Mouse (Mus musculus): ENCODE results near the gene Gars. TPM values are rescaled to one million over a fixed set of nuclear protein-coding genes. Genes with fewer than 3 reads are reported as not detected.
A peak's percentile ranks its signal among the peaks of the same experiment; 100 is the strongest.

Gars gene
- total RNA-seq (2017), result 50.6 and 58.1 TPM in 2 replicates

GRCm38 (mm10) chr6:55037799-55038670, at the start of gene Gars:
Gars (plus strand) TSS chr6:55038007.
- peak; percentile 88 for ATAC-seq (ENCODE audit: extremely low read depth, insufficient number of reproducible peaks, low FRiP score, poor library complexity, severe bottlenecking)

GRCm38 (mm10) chr6:54988141-54988540, 49.7 kb upstream of the Gars start:
- no peak for ATAC-seq (ENCODE audit: extremely low read depth, insufficient number of reproducible peaks, low FRiP score, poor library complexity, severe bottlenecking)

GRCm38 (mm10) chr6:54991189-54991588, 46.6 kb upstream of the Gars start:
- ATAC-seq (ENCODE audit: extremely low read depth, insufficient number of reproducible peaks, low FRiP score, poor library complexity, severe bottlenecking), result no peak

- ATAC-seq (ENCODE audit: extremely low read depth, insufficient number of reproducible peaks, low FRiP score, poor library complexity, severe bottlenecking), result no peak
Measured at GRCm38 (mm10) chr6:54992141-54992540, 45.7 kb upstream of the Gars start.

- ATAC-seq (ENCODE audit: extremely low read depth, insufficient number of reproducible peaks, low FRiP score, poor library complexity, severe bottlenecking), result peak; percentile 96
Measured at GRCm38 (mm10) chr6:54992734-54993260, 45.0 kb upstream of the Gars start, which contains the start of gene Ggct. Ggct (minus strand) TSS chr6:54992950.

GRCm38 (mm10) chr6:54996361-54996760, 41.4 kb upstream of the Gars start:
- ATAC-seq (ENCODE audit: extremely low read depth, insufficient number of reproducible peaks, low FRiP score, poor library complexity, severe bottlenecking), result no peak

- no peak for ATAC-seq (ENCODE audit: extremely low read depth, insufficient number of reproducible peaks, low FRiP score, poor library complexity, severe bottlenecking)
Measured at GRCm38 (mm10) chr6:54997726-54998125, 40.1 kb upstream of the Gars start.

GRCm38 (mm10) chr6:55001320-55001719, 36.5 kb upstream of the Gars start:
- ATAC-seq (ENCODE audit: extremely low read depth, insufficient number of reproducible peaks, low FRiP score, poor library complexity, severe bottlenecking), result no peak

- no peak for ATAC-seq (ENCODE audit: extremely low read depth, insufficient number of reproducible peaks, low FRiP score, poor library complexity, severe bottlenecking)
Measured at GRCm38 (mm10) chr6:55002438-55002837, 35.4 kb upstream of the Gars start.

- no peak for ATAC-seq (ENCODE audit: extremely low read depth, insufficient number of reproducible peaks, low FRiP score, poor library complexity, severe bottlenecking)
Measured at GRCm38 (mm10) chr6:55003559-55003958, 34.2 kb upstream of the Gars start.

GRCm38 (mm10) chr6:55008401-55008800, 29.4 kb upstream of the Gars start:
- ATAC-seq (ENCODE audit: extremely low read depth, insufficient number of reproducible peaks, low FRiP score, poor library complexity, severe bottlenecking), result no peak

GRCm38 (mm10) chr6:55009391-55010230, 28.2 kb upstream of the Gars start:
- no peak for ATAC-seq (ENCODE audit: extremely low read depth, insufficient number of reproducible peaks, low FRiP score, poor library complexity, severe bottlenecking)

GRCm38 (mm10) chr6:55010330-55011091, 27.3 kb upstream of the Gars start:
- ATAC-seq (ENCODE audit: extremely low read depth, insufficient number of reproducible peaks, low FRiP score, poor library complexity, severe bottlenecking), result no peak

- no peak for ATAC-seq (ENCODE audit: extremely low read depth, insufficient number of reproducible peaks, low FRiP score, poor library complexity, severe bottlenecking)
Measured at GRCm38 (mm10) chr6:55012516-55012915, 25.3 kb upstream of the Gars start.

GRCm38 (mm10) chr6:55014184-55014583, 23.6 kb upstream of the Gars start:
- ATAC-seq (ENCODE audit: extremely low read depth, insufficient number of reproducible peaks, low FRiP score, poor library complexity, severe bottlenecking), result no peak

GRCm38 (mm10) chr6:55016236-55016635, 21.6 kb upstream of the Gars start:
- peak; percentile 58 for ATAC-seq (ENCODE audit: extremely low read depth, insufficient number of reproducible peaks, low FRiP score, poor library complexity, severe bottlenecking)

- peak; percentile 72 for ATAC-seq (ENCODE audit: extremely low read depth, insufficient number of reproducible peaks, low FRiP score, poor library complexity, severe bottlenecking)
Measured at GRCm38 (mm10) chr6:55016710-55017583, 20.9 kb upstream of the Gars start.

- ATAC-seq (ENCODE audit: extremely low read depth, insufficient number of reproducible peaks, low FRiP score, poor library complexity, severe bottlenecking), result no peak
Measured at GRCm38 (mm10) chr6:55018417-55018816, 19.4 kb upstream of the Gars start.
